Mouse (Mus musculus): ENCODE results near the gene Gje1.

The Gje1 gene

DNA sequence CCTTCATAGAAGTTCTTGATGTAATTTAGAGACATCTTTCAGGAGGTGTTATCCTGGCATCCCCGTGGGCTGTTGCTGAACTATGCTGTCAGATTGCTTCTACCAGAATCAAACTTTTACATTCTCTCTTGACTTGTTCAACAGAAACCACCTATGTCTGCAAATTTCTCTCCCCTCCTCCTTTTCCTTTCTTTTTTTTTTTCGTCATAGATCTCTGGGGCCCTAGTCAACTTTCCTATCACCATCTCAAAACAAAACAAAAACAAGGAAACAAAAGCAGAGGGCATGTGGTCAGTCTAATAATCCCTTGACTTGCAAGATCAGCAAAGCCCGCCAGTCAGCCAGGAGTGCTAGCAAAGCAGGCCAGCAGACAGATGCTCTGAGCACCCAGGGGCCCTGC lies at the start of gene Gje1:
Gene Gje1, minus strand, starts transcription at position 101 of the 400 bp plus-strand sequence.
- no peak for DNase-seq (ENCODE audit: low spot score in 2 of 2)

DNA sequence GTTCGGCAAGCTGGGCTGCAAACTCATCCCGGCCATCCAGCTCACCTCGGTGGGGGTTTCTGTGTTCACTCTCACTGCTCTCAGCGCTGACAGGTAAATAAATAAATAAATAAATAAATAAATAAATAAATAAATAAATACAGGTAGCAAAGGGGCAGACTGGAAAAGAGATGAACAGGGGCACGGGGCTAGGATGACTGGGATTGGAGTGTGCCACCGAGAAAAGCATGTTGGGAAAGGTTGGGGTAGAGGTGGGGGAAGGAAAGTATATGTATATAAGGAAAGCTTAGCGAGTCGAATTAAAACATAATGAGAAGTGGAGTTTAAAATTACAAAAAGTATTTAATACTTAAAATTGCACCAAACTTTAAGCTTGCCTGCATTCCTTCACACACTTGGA lies 42.6 kb upstream of the Gje1 start:
- no peak for DNase-seq (ENCODE audit: low spot score in 2 of 2)

DNA sequence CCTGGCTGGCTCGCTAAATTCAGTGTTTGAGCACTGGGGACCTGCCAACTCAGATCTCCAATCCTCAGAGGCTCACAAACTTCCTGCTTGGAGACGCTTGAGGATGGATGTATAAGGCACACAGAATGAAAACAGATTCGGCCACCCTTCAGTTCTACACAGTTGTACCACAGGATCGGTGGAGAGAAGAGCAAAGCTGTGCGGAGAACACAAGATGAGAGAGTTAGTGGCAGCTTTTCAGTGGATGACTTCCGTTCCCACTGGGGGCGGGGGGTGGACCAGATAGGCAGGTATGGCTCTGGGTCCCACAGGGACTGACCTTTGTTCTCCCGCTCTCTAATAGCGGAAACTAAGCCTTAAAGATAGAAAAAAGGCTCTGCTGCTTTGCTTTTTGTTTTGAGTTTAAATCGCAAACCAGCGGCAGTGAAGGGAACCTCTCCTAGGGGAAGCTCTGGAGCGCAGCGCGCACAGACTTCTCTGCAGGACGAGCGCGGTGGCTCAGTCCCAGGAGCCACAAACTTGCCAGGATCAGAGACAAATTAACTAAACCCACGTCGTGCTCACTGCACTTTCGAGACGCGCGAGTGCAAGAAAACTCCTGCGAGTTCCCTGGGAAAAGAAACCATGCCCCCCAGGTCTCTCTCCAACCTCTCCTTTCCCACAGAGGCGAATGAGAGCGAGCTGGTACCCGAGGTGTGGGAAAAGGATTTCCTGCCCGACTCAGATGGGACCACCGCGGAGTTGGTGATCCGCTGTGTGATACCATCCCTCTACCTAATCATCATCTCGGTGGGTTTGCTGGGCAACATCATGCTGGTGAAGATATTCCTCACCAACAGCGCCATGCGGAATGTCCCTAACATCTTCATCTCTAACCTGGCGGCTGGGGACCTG lies 41.9 kb upstream of the Gje1 start:
- DNase-seq (ENCODE audit: low spot score in 2 of 2) = no peak

DNA sequence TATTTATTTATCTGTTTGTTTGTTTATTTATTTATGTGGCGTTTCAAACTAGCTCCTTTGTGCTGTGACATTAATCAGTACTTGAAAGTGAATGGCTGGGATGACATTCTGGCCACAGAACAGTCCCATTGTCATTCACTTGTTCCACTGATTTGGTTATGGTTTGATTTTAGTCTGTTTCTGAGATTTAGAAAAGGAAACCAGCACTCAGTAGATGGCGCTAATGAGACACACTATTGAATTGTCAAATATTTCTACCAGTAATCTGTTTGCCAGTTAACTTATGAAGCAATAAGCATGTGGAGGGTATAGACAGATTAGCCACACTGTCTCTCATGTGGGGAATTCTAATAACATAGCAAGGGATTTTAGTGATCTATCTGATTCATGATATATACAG lies 16.3 kb upstream of the Gje1 start:
- no peak for DNase-seq (ENCODE audit: low spot score in 2 of 2)

DNA sequence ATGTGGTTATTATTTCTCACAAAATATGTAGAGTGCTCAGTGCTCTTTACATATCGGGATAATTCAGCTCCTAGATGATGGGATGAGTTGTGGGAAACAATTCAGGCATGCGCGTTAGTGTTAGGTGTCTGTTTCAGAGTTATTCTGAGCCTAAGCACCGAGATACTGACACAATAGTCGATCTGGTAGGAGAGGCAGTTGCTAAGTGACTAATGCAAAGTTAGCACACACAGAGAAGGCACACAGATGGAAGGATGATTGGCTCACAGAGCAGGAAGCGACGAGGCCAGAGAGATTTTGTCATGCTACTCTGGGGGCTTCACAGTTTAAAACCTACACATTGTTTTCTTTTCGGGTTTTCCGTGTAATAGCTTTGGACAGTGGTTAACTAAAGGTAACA lies 7.7 kb upstream of the Gje1 start:
- DNase-seq (ENCODE audit: low spot score in 2 of 2) = no peak

DNA sequence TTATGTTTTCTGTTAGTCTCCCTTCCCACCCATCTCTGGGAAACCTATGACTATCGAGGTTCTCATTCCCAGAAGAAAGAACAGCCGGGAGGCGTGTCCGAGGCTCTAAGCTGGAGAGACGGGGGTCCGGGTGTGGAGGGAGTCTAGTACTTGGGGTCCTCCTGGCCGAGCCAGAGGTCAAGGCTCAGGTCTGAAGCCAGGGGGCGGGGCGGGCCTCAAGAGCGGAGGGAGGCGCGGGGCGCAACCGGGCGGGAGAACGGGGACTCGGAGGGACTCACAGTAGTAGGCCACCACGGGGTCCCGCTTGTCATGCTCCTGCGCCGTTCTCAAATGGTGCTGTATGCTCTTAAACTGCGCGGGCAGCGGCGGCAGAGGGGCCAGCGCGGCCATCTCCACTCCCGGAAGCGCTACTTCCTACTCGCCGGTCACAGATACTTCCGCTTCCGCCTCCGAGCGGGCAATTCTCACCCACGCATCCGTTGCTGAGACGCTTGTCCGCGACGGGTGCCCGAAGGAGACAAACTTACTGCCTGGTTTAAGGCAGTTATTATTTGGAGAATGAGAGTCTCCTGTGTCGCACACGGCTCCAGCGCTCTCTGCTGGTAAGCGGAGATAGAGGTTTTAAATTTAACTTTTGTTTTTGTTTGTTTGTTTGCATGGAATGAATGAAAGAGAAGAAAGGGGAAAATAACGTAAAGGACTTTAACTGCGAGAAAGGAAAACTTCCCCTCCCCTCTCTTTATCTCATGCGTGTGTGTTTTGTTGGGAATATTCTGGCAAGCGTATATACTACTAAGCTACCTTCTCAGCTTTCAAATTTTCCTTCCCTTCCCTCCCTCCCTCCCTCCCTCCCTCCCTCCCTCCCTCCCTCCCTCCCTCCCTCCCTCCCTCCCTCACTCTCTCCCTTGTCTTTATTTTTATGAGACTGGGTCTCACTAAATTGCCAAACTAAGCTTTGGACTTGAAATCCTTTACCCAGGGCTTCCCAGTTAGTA lies 12.6 kb downstream of the Gje1 start, which contains the start of the genes Vta1 and Nmbr:
Gene Vta1, minus strand, starts transcription at position 489 of the 995 bp plus-strand sequence.
Gene Nmbr, plus strand, starts transcription at position 520 of the 995 bp plus-strand sequence.
- DNase-seq (ENCODE audit: low spot score in 2 of 2) = peak; percentile 94

DNA sequence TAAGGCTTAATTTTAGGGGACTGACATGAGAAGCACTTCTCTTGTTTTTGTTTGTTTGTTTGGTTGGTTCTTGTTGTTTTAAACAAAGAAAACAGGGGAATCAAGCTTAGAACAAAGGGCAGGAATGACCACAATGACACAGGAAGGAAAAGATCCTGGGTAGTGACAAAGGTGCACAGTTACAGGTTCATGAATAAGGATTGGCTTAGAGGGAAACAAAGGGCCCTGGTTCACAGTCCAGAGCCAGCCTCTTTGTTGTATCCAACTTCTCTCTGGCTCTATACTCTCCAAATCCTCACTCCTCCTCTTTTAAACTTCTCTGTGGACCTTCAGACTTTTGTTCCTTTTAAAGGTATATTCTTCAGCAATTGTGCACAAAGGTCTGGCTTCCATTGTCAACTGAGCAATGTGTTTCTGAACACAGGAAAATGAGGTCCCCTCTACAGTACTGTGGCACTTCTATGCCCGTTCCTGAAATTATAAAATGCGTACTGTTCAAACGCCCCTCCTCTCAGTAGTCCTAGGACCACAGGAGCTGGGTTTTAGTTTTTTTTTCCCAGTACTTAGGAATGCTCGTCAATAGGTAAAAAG lies 14.1 kb downstream of the Gje1 start:
- no peak for DNase-seq (ENCODE audit: low spot score in 2 of 2)

DNA sequence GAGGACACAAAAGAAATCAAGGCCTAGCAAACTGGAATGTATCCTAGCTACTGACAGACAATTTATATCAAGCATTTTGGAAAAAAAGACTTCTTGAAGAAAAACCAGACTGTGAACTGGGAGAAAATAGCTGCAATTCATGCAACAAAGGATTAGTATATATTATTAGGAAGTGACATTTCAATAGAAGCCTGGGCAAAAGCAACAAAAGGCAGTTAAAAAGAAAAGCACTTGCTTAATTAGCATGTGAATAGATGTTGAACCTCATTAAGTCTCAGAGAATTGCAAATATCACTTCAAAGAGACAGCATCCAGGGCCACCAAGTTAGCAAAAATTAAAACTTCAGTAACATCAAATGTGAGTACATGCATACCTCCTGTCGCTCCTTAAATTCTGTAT lies 14.8 kb downstream of the Gje1 start:
- DNase-seq (ENCODE audit: low spot score in 2 of 2) = no peak

DNA sequence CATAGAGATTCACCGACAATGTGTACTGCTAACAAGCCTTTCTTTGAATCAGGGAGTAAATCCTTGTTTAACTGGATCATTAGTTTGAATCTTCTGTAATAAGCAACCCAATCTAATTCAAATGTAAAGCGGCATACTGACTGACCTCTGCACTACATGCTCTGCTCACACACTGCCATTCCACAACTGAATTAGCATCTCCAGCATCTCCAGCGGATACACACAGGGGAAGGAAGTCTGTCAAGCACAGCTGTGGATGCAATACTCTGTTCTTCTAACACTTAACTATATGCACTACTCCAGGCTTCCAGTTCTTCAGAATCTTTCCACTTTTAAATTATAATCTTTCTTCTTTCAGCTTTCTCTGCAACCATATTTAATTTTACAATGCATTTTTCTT lies 27.7 kb downstream of the Gje1 start:
- DNase-seq (ENCODE audit: low spot score in 2 of 2) = no peak

DNA sequence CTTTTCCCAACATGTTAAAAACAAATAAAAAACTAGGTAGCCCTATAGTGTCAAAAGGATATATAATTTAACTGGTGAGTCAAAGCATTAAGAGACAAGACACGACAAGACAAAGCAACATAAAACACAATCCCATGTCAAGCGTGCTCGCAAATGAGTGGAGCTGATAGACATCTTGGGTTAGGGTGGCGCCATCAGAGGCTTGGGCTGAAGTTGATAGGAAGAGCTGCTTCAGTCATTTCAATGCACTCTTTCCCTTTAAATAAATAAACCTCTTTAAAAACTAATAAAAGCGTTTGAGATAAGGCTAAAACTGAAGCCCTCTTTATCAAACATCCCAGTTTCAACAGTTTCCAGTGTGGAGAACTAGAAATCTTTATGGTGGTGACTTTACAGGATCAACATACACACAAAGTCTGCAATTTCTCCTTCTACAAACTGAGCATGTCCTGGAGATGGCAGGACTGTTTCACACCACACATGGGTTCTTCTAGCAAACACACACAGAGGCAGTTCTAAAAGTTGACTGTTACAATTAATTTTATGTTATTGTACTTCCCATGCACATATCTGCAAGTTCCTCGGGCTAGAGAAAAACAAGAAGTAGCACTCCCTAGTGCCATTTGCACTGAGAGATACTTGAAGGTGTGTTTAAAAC lies 29.1 kb downstream of the Gje1 start:
- DNase-seq (ENCODE audit: low spot score in 2 of 2) = no peak

DNA sequence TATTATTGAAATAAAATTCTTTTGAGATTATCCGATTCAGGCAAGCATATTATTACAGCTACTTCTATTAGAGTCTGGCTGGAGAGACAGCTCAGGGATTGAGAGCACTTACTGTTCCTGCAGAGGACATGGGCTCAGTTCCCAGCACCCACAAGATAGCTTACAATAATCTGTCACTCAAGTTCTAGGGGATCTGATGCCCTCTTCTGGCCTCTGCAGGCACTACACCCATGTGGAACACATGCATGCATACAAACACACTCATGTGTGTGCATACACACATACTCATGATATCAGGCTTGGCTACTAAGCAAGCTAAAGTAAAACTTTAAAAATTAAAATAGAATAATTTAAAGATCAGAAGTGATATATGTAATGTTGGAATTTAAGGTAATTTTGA lies 32.4 kb downstream of the Gje1 start:
- DNase-seq (ENCODE audit: low spot score in 2 of 2) = no peak

DNA sequence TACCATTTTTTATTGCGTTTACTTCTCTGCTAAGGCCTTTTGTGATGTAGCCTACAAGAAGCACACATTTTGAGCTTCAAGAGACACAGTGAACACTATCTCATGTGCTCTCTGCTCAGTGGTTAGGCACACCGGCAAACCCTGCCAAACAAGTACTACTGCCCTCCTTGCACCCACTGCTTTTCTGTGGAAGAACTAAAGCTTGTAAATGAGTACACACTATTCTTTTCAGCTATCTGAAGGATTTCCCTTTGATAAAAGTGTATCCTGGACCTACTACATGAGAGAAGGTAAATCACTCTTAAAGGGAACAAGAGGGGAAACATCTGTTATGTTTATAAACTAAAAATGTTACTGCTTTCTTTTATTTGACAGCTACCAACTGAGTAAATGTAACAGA lies 51.9 kb downstream of the Gje1 start:
- no peak for DNase-seq (ENCODE audit: low spot score in 2 of 2)

All from thymus, postnatal 10 days (tissue).